24 mouse cellular contexts compared by ENCODE assay signal in genomic region chr5:110137816-110138215, GRCm38 (mm10). TPM values are rescaled to one million over a fixed set of nuclear protein-coding genes. Genes with fewer than 3 reads are reported as not detected.
"Had no signal": no experiment of that assay in that cellular context is flagged by ENCODE, and none has a peak within 500 bp of the region (broad histone marks: within the 10 kb centered on the region; RNA-seq: fewer than 3 reads in every experiment).

No protein-coding gene starts in this region.

- H3K27me3 ChIP-seq: heart, embryonic 12.5 days; hindbrain, embryonic 12.5 days; intestine, embryonic 15.5 days; limb, embryonic 12.5 days; liver, embryonic 12.5 days had no signal

- H3K4me1 ChIP-seq: intestine, embryonic 15.5 days; limb, embryonic 12.5 days had no signal

- H3K27ac ChIP-seq: gastrocnemius, adult 2 months; heart, embryonic 10.5 days; hindbrain, embryonic 10.5 days; hindbrain, embryonic 12.5 days; hindbrain, embryonic 14.5 days; intestine, embryonic 15.5 days; layer of hippocampus, adult 2 months; left cerebral cortex, adult 2 months; limb, embryonic 10.5 days; limb, embryonic 12.5 days; liver, embryonic 12.5 days; liver, embryonic 14.5 days had no signal

- H3K9ac ChIP-seq: heart, embryonic 12.5 days; hindbrain, embryonic 12.5 days; hindbrain, embryonic 14.5 days; intestine, embryonic 15.5 days; limb, embryonic 12.5 days; liver, embryonic 12.5 days; liver, embryonic 14.5 days had no signal

- H3K36me3 ChIP-seq: intestine, embryonic 15.5 days had no signal

- H3K4me2 ChIP-seq: heart, embryonic 12.5 days; hindbrain, embryonic 12.5 days; hindbrain, embryonic 14.5 days; intestine, embryonic 15.5 days; limb, embryonic 12.5 days; liver, embryonic 12.5 days had no signal

- DNase-seq: gastrocnemius, adult 2 months; gastrocnemius, postnatal 10 days; gastrocnemius, postnatal 25 days; heart, postnatal 10 days; heart, postnatal 4 days; kidney, adult 18-20 months; kidney, adult 8-10 months; kidney, postnatal 10 days; kidney, postnatal 36 days had no signal

- H3K9me3 ChIP-seq: intestine, embryonic 15.5 days; limb, embryonic 10.5 days had no signal

- H3K4me3 ChIP-seq: gastrocnemius, adult 2 months; heart, embryonic 10.5 days; heart, embryonic 12.5 days; hindbrain, embryonic 10.5 days; hindbrain, embryonic 12.5 days; intestine, embryonic 15.5 days; layer of hippocampus, adult 2 months; left cerebral cortex, adult 2 months; limb, embryonic 10.5 days; limb, embryonic 12.5 days; liver, embryonic 12.5 days had no signal

RNA-seq across cellular contexts. Expression of gene Plcxd1, which starts 38.0 kb away (rescaled TPM):
- total RNA-seq: gastrocnemius, adult 2 months; gastrocnemius, postnatal 25 days; gastrocnemius, postnatal 4 days; granulocyte monocyte progenitor cell, adult 5-6 weeks; heart, postnatal 10 days; heart, postnatal 25 days; heart, postnatal 4 days had no signal
